Mouse (Mus musculus) frontal cortex, postnatal 10 days (tissue): ENCODE measurements around the gene Mgat4c.

Source experiments
- DNase-seq, 2 experiments: peaks; one replicate each; pipeline ENCODE4 v3.0.0; 2022; ENCODE audit warnings: low spot score in 2 of 2, mixed read lengths in 1 of 2

The Mgat4c gene

DNA sequence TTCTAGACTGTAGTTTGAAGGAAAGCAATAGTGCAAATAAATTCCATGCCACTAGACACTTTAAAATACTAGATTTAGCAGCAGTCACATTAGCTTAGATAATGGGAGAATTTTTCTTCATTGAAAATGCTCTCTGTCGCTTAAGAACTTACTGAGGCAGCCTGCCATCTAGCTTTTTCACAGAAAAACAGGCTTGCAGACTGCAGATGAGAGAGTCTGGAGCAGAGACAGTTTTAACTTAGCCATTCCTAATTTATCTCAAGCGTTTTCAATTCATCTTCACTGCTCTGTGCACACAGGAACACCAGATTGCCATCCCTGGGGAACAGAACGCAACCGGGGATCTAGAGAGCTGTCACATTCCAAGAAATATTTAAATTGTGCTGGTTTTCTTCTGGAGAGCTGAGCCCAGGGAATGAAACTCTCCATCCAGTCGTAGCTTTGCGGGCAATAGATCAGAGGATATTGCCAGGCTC lies at the start of gene Mgat4c:
TSS of gene Mgat4c (plus strand) at position 51 of the 476 bp plus-strand sequence.
- DNase-seq = peak; percentile 30 to 35

DNA sequence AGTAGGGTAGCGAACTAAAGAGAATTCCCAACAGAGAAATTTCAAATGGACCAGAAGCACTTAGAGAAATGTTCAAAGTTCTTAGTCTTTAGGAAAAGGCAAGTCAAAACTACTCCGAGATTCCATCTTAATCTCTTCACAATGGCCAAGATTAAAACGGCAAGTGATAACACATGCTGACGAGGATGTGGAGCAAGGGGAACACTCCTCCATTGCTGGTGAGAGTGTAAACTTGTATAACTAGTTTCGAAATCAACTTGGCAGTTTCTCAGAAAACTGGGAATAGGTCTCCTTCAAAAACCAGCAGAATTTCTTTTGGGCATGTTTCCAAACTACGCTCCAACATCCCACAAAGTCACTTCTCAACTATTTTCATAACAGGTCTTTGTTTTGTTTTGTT lies 46.0 kb upstream of the Mgat4c start:
- no peak for DNase-seq

DNA sequence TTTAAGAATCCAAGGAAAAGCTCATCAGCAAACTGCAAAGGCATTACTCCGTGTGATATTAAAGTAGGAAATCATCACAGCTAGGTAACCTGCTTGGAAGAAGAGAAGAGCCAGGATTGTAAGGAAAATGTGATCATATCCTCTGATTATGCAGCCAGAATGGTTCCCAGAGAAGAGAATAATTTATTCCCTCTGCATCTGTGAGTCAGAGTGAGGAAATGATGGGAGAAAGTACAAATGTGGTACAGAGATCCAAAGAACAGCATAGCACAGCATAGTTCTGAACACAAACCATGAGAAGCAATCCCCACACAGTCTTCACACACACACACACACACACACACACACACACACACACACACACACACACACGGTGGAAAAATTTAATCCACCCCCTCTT lies 40.2 kb upstream of the Mgat4c start:
- no peak for DNase-seq

DNA sequence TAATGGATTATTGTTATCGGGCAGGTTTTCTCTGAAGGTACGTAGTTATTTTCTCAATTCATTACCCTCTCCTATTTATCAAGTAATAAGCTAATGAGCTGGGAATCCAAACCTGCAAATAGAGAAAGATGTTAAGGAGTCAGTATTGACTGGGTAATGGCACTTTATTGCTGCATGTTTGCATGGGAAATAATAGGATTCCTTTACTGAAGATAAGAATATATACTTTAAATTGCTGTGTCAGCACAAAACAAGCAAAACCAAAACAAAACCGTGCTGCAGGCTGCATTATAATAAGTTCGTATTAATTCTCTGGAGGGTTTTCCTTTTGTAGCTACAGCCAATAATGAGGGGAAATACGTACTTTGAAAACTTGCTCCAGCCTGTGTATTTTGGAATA lies 627 bp downstream of the Mgat4c start:
- no peak for DNase-seq

DNA sequence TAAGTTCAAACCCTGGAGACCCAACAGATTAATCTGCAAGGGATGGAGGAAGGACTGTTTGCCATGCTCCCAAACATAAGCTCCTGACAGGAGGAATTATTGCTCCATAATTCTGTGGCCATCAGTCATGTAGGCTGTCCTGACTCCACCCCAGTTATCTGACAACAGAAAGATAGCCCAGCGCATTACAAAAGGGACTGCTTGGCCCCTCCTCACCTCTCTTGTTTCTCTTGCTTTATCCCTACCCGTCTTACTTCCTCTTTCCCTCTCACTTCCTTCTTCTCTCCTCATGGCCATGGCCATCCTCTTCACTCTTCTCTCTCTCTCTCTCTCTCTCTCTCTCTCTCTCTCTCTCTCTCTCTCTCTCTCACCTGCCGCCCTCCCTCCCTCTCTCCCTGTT lies 80.5 kb downstream of the Mgat4c start:
- no peak for DNase-seq

DNA sequence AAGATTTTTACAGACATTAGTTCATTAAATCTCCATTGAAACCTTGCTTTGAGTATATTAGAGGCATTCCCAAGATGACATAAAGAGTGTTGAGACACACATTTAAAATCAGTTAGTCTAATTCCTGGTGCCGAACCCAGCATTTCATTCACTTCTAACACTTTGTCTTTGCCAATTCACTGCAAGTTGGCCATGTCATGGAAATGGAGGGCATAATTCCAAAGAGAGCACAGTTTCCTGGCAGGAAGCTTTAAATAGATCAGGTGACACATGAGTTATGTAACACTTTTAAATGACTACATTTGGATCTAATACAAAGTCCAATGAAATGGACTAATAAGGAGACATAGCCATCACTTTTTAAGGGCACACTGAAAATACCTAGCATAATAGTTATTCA lies 89.4 kb downstream of the Mgat4c start:
- no peak for DNase-seq

DNA sequence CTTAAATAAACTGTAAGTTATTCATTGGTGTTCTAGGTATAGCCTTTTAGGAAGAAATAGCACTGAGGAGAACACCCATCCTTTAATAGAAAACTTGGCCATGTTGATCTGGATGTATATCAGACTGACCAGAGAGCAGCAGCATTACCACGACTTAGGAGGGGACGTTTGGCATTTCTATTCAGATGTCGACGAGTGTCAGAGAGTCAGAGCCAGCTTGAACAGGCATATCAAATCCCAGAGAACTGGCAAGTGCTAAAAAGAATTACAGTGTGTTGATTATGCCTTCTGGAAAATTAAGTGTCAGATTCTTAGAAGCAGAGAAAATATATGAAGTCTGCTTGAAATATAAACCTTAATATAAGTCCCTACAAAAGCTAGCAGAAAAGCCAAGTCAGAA lies 89.9 kb downstream of the Mgat4c start:
- no peak for DNase-seq

DNA sequence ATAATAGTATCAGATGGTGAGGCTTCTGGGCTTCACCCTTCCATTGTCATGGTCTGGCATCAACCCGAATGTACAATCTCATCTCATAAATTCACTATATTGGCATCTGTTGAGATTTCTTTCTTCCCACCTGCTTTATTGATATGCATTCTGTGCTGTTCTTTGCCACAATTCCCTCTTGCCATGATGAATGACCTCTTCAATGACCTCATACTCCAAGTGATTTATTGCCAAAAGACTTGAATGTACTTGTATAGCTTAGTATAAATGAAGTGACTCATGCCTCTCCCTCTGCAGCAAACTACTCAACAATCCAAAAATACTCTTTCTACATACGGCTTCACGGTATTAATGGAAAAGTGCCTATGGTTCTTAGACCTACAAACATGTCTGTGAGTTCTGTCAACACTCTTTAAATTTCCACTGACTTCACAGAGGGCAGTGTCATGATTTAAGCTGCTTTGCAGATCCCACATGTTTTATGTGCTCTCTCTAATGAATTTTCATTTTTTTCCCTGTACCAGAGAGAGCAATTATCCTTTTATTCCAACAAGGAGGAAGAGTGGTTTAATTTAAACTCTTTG lies 102.0 kb downstream of the Mgat4c start:
- no peak for DNase-seq

DNA sequence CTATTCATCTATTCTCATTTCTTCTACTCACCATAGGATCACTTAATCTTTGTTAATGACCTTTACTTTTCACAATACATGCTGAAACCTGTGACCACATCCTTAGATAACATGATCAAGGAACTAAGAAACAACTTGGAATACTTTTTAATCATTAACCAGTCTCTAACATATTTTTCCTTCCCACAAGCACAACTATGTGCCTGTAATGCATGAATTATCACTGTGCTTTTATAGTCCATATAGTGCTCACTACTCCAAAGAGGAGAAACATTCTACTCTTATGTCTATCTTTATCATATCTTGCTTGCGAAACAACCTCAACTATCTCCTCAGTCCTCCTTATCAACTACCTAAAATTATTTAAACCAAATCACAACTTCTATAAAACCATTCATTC lies 114.2 kb downstream of the Mgat4c start:
- DNase-seq = no peak

DNA sequence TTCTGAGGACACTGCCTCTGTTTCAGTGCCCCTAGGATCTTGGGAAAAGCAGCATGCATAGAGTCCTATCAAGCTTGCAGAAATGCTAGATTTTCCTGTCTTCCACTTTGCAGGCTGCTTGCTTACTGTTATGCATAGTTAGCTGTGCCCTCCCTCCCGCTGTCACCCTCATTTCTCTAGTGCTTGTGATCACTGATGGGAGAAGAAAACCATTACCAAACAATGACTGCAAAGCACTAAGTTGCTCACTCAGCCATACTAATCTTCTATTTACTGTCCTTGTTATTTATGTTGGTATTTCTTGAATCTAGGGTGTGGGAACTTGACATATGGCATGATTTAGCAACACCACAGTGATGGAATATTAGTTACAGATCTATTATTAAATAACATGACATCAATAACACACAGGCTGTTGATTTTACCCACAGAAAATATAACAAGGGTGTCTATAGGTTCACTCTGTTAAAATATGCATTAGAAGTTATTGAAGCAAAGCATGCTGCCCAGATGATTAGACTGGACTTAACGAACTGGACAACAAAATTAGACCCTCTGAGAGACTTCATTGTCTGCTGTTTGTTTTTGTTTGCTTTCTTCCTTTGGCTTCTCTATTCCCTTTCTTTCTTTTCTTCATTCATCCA lies 117.7 kb downstream of the Mgat4c start:
- DNase-seq = no peak

DNA sequence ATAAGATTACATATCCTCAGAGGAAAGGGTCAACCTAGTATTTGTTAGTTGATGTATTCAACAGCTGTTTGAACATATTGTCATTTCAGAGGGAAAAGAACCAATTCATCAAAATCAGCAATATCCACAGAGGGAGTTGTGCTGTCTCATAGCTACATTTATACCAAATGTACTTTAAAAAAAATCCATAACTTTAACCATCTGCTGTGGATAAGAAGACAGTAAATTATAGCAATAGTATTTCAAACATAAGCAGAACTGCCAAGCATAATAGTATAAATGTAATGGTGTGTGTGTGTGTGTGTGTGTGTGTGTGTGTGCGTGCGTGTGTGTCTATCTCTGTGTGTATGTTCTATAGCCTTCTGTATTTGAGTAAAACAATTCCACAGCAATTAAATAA lies 127.5 kb downstream of the Mgat4c start:
- no peak for DNase-seq

DNA sequence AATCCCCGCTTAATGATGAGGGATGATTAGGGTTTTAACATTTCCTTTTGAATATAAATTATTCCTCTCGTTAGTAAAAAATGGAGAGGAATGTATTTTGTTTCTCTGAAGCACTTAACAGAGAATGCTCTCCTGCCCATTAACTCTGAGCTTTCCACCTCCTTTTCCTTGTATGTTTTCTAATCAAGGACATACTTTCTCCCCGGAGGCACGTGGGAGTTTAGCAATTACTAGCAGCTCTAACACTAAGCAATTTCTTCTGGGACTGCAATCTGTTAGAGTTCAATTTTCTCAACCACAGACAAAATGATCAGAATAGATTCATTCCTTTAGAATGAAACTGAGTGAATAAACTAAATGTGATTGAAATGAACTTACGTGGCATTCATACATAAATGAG lies 135.6 kb downstream of the Mgat4c start:
- no peak for DNase-seq

DNA sequence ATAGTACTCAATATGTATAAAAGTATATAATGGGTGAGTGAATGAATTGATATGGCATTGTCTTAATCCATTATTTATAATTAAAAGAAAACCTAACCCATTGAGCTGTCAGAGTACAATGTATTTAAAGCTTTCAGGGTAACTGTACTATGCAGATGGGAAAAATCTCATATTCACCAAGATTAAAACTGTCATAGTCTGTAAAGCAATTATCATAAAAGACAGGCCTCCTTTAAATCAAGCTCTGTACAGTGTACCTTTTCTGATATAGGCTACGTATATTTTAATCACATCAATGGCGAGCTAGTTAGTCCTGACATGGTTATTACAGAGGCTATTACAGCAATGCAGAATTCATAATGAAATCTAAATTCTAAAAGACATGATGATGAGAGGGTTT lies 146.7 kb downstream of the Mgat4c start:
- no peak for DNase-seq

DNA sequence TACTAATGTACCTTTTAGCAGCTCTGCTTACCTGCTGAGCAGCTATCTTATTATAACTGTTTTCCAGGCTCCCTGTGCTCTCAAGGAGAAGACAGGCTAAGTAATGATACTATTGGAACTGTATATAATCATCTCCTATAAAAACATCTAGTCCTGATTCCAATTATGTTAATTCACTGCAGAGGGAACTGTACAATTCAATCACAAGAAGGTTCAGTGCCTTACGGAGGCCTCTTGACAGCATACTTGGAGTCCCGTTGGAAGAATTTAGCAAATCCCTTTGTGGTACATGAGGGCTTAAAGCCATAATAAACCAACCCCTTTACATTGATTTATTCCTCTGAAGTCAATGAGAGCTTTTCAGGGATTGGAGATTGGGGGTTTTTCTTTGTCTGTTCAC lies 174.8 kb downstream of the Mgat4c start:
- no peak for DNase-seq

DNA sequence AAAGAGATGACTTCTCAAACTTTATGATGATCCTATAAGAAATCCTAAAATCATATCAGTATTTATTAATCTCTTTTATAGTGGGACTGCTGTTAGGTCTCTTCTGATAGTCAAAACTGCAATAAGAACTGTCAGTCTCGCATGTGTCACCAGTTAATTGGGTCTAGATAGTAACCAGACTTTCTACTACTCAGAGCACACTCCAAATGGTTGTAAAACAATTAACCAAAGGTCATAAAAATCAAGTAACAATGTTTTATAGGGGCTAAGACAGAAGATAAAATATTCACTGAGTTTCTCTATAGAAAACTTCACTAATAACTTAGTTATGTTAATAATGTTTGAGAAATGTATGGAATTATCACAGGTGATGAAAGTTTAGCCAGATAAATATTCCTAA lies 208.6 kb downstream of the Mgat4c start:
- no peak for DNase-seq

DNA sequence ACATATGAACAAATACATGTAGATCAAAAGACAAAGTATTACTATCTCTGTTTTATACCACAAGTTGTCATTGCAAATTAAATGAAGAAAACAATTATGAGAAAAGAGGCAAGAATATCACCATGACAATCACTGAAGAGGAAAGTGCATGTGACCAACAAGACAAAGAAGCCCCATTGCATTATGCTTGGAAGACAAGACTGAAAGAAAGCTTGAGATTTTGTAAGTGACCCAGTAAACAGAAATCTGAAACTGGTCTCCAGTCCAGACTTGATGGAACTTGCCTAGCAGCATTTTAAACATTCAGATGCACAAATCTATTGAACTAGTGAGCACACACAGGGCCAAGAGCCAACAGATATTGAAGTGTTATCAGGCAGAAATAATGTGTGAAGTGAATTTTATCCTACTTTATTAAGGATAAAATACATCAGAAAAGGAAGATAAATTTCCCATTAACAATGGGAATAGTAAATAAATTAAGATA lies 236.1 kb downstream of the Mgat4c start:
- no peak for DNase-seq

DNA sequence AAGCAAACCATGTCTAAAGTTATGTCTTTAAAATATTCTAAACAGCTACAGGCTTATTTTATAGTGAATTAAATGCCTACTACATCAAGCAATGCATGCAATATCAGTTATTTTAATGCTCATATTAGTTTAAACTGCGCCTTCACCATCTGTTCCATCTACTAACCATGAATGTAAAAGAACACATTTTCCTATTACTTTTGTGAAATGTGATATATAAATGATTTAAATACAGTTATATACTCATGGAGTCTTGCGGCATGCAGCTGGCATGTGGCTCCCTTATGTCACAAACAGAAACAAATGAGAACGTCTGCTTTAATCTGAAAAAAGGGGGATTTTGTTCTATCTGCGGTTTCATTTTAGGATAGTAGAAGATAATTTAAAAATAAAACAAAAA lies 316.3 kb downstream of the Mgat4c start:
- DNase-seq = no peak

DNA sequence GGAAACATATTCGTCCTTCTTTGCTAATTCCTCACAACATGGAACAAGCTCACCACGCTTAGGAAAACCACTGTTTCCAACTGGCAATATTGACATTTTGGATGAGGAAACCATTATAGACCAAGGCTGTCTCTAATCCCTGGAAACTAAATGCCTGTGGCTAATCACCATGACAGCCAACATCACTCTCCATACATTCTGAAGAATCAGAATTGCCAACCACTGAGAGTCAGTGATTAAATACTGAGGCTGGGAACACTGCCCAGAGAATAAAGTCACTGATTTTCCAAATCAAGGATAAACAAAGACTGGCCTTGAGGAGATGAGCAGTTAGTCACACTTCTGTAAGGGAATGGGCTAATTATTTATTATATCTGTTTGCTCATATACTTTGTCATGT lies 361.2 kb downstream of the Mgat4c start:
- no peak for DNase-seq

DNA sequence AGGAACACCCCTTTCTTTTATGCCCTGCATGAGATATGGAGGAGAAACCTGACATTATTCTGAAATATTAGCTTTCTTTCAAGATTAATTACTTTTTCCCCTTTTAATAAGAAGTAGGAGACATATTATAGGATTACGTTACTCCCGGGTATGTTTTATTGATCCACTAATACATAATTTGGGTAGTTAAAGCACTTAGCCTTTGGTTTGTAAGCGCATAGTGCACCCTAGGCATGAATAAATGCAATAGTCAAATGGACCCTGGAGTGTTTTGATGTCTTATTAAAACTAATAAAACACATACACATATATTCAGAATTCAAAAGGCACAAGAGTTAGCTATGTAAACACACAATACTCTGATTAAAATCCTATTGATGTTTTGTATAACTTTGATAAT lies 374.9 kb downstream of the Mgat4c start:
- DNase-seq = no peak

DNA sequence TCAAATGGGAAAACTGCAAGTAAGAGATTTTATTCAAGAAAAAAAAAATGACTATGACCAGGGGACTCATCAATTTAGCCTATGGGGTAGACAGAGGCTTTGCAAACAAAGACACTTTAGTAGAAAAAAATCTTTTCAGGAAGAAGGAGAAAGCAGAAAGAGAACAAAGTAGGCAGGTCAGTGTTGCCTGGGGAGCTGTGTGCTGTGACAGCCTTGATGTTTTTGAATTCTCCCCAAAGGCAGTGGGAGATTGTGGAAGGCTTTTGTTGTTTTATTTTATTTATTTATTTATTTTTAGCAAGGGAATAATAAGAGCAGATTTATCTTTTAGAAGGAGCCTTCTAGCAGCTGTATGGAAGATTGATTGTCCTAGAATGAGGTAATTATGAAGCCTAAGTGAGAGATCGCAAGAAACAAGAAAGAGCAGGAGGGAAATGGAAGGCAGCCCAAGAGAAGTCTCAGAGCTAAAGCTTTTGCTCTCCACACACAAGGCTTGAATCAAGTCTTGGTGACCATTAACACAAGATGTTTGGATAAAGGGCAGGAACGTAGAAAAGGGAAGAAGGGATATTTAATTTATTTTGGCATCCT lies 375.8 kb downstream of the Mgat4c start:
- no peak for DNase-seq

DNA sequence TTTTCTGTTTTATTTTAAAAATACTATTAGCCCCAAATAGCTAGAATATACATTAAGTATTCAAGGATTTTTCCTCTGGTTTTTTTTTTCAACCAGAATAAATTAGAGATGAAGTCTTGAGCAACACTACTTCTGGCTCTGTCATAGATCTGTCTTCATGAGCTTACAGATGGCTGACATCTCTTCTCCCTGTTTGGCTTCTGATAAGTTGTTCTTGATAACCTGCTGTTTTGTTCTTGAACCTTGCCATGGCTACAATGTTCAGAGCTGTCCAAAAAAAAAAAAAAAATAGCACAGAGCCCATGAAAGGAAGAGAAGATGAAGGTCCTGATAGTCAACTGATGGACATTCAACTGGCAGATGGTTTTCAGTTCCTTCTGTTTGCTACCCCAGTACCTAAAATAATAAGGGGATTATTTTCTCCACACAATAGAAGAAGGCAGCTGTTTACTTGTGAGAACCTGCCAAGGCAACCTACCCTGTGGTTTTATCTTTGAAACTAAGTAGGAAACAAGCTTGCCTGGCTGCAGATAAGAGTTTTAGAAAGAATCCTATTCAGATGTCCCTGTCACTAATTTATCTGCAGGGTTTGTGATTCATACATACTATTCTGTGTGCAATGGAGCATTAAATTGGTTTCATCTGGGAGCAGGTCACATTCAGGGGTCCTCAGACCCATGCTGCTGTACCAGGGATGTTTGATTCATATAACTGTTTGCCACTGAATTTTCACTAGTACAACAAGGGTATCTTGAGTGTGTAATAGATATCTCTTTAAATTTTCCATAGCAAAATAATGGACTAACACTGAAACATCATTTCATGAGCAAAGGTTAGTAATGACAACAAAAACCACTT lies 393.5 kb downstream of the Mgat4c start:
- DNase-seq = no peak

DNA sequence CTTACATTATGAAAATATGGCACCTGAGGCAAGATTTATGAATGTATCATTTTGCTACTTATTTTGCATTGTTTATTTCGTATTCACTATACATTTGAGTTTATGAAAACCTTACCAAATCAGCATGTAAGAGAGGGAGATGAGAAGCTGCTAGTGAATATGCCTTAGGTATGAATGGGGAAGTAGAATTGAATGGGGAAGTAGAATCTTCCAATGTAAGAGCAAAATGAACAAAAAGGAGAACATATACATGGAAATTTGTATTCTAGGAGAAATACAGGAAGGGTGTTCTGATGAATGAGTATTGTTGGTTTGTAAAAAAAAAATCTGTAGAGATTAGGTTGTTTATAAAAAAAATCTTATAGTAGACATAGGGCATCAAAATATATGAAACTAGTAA lies 441.9 kb downstream of the Mgat4c start:
- no peak for DNase-seq
